Mouse (Mus musculus): ENCODE measurements around the gene Gm10645.

Gene Gm10645

GRCm38 (mm10) chr8:83167932-83168331 is 2.0 kb upstream of the Gm10645 start:
- no peak for DNase-seq

GRCm38 (mm10) chr8:83165235-83165930 is 587 bp downstream of the Gm10645 start, which contains the start of gene Tbc1d9:
Gene Tbc1d9, plus strand, starts transcription at chr8:83165352.
- peak; percentile 86 to 87 for DNase-seq

DNA sequence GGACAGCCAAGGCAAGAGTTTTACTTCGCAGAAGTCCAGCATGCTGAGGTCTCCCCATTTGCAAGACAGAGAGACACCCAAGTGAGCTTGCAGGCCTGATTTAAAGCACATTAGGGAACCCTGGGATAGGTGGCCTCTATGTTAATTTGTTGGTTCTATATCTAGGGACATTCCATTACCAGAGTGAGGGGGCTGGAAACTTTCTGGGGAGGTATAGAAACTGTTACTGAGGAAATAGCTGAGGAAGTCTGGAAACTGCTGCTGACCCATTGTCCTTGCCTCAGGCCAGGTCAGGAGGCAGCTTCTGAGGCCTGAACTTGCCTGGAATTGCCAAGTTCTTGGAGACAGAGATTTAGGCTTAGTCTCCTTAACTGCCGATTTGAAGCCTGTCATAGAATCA is 5.4 kb downstream of the Gm10645 start:
- no peak for DNase-seq

- DNase-seq, result no peak
These were observed 6.4 kb downstream of the Gm10645 start for GRCm38 (mm10) chr8:83159615-83160014.

- DNase-seq, result no peak
These were observed 7.0 kb downstream of the Gm10645 start for GRCm38 (mm10) chr8:83158971-83159370.

DNA sequence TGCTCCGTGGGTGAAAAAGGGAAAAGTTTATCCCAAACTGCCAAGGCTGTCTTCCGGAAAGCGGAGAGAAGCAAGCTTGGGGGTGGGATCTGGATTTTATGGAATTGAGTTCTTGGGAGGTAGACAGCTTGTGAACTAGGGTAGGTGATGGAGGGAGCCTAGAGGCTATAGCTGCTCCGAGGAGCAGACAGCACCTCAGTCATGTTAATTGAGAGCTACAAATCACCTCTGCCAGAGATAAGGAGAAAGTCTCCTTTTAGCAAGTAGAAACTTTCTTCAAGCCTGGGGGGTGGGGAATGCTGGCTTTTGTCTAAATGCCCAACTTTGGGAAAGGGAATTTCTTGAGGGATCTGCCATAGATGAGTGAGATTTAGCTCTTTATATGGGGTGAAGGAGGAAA is 10.9 kb downstream of the Gm10645 start:
- DNase-seq, result no peak

- no peak for DNase-seq
These were observed 13.5 kb downstream of the Gm10645 start for GRCm38 (mm10) chr8:83152470-83152869.

DNA sequence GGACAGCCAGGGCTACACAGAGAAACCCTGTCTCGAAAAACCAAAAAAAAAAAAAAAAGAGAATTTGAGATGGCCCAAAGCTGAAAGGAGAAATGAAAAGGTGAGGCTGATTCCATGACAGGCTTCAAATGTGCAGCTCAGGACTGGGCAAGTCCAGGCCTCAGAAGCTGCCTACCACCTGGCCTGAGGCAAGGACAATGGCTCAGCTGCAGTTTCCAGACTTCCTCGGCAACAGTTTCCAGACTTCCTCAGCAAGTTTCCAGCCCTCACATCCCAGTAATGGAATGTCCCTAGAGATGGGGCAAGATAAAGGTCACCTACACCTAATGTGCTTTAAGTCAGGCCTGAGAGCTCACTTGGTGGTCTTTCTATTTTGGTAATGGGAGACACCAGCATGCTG is 13.9 kb downstream of the Gm10645 start:
- DNase-seq, result no peak

GRCm38 (mm10) chr8:83149124-83149523 is 16.8 kb downstream of the Gm10645 start:
- DNase-seq, result no peak

GRCm38 (mm10) chr8:83145421-83145820 is 20.5 kb downstream of the Gm10645 start:
- no peak for DNase-seq

DNA sequence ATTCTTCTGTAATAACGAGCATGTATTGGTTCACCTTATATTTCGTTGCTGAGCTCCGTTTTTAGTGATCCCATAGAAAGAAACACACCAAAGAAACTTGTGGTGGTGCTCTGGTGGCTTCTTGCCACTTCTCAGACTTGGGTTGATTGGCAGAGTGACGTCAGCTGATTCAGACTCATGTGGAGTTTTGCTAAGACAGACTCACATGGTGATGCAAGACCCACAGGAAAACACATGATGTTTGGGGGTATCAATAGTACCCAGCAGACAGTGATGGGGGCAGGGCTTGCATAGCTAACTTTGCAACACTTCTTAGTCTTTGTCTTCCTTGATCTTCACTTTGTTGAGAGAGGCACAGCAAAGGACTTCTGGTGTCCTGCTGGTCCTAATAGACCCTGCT is 21.4 kb downstream of the Gm10645 start:
- DNase-seq, result no peak

DNA sequence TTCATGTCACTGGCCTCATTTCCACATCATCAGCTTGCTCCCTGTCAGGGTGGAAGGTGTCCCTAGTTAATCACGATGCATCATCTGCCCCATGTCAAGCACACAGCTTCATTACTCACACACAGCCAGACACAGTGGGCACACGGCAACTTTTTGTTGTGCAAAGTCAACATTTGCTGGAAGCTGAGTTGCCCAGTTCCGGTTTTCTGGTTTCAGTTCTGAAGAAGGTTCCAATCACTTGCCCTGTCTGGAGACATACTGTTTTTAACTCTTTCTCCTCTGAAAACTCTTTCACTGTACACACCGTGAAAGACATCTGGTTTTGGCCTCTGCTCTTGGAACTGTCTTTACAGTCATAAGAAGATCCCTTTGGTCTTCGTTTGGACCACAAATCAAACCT is 24.6 kb downstream of the Gm10645 start:
- no peak for DNase-seq

GRCm38 (mm10) chr8:83140701-83141111 is 25.3 kb downstream of the Gm10645 start:
- no peak for DNase-seq

GRCm38 (mm10) chr8:83140068-83140467 is 25.9 kb downstream of the Gm10645 start:
- DNase-seq, result no peak

- DNase-seq, result no peak
These were observed 30.9 kb downstream of the Gm10645 start for GRCm38 (mm10) chr8:83135086-83135485.

Data from cerebellum, adult 18-20 months (tissue).